Mouse (Mus musculus): ENCODE data around the gene Hspa12b.

Gene Hspa12b

GRCm38 (mm10) chr2:131148353-131149253 is 21.5 kb downstream of the Hspa12b start:
- DNase-seq (ENCODE audit: low spot score in 2 of 2) = no peak

- DNase-seq (ENCODE audit: low spot score in 2 of 2) = no peak
Observed at GRCm38 (mm10) chr2:131149254-131149578, 22.1 kb downstream of the Hspa12b start.

- DNase-seq (ENCODE audit: low spot score in 2 of 2) = no peak
Observed at GRCm38 (mm10) chr2:131152166-131152730, 25.2 kb downstream of the Hspa12b start.

- DNase-seq (ENCODE audit: low spot score in 2 of 2) = no peak
Observed at GRCm38 (mm10) chr2:131154036-131154435, 27.0 kb downstream of the Hspa12b start.

GRCm38 (mm10) chr2:131156987-131157386 is 29.9 kb downstream of the Hspa12b start:
- DNase-seq (ENCODE audit: low spot score in 2 of 2) = no peak

GRCm38 (mm10) chr2:131159491-131159910 is 32.4 kb downstream of the Hspa12b start:
- no peak for DNase-seq (ENCODE audit: low spot score in 2 of 2)

GRCm38 (mm10) chr2:131159938-131160581 is 33.0 kb downstream of the Hspa12b start, which contains the start of gene 1700037H04Rik:
1700037H04Rik (minus strand) TSS chr2:131160081.
- peak; percentile 92 to 96 for DNase-seq (ENCODE audit: low spot score in 2 of 2)

GRCm38 (mm10) chr2:131160671-131161111 is 33.6 kb downstream of the Hspa12b start:
- peak in 1 of 2 experiments; percentile 32 for DNase-seq (ENCODE audit: low spot score in 2 of 2)

GRCm38 (mm10) chr2:131163924-131164323 is 36.8 kb downstream of the Hspa12b start:
- DNase-seq (ENCODE audit: low spot score in 2 of 2) = no peak

- no peak for DNase-seq (ENCODE audit: low spot score in 2 of 2)
Observed at GRCm38 (mm10) chr2:131166172-131166571, 39.1 kb downstream of the Hspa12b start.

GRCm38 (mm10) chr2:131167984-131168383 is 40.9 kb downstream of the Hspa12b start:
- no peak for DNase-seq (ENCODE audit: low spot score in 2 of 2)

- no peak for DNase-seq (ENCODE audit: low spot score in 2 of 2)
Observed at GRCm38 (mm10) chr2:131168914-131169313, 41.8 kb downstream of the Hspa12b start.

- DNase-seq (ENCODE audit: low spot score in 2 of 2) = no peak
Observed at GRCm38 (mm10) chr2:131170936-131171335, 43.9 kb downstream of the Hspa12b start.

- DNase-seq (ENCODE audit: low spot score in 2 of 2) = peak in 1 of 2 experiments; percentile 75
Observed at GRCm38 (mm10) chr2:131171401-131172104, 44.5 kb downstream of the Hspa12b start.

GRCm38 (mm10) chr2:131172322-131172721 is 45.2 kb downstream of the Hspa12b start:
- DNase-seq (ENCODE audit: low spot score in 2 of 2) = no peak

- DNase-seq (ENCODE audit: low spot score in 2 of 2) = peak in 1 of 2 experiments; percentile 77
Observed at GRCm38 (mm10) chr2:131174700-131175099, 47.6 kb downstream of the Hspa12b start.

- no peak for DNase-seq (ENCODE audit: low spot score in 2 of 2)
Observed at GRCm38 (mm10) chr2:131175286-131175944, 48.3 kb downstream of the Hspa12b start.

- DNase-seq (ENCODE audit: low spot score in 2 of 2) = no peak
Observed at GRCm38 (mm10) chr2:131175945-131176309, 48.8 kb downstream of the Hspa12b start.

- DNase-seq (ENCODE audit: low spot score in 2 of 2) = no peak
Observed at GRCm38 (mm10) chr2:131176491-131176890, 49.4 kb downstream of the Hspa12b start.

GRCm38 (mm10) chr2:131177932-131178331 is 50.9 kb downstream of the Hspa12b start:
- no peak for DNase-seq (ENCODE audit: low spot score in 2 of 2)

- DNase-seq (ENCODE audit: low spot score in 2 of 2) = no peak
Observed at GRCm38 (mm10) chr2:131178828-131179245, 51.8 kb downstream of the Hspa12b start.
